Mouse (Mus musculus): ENCODE results near the gene Gm21671. TPM values are rescaled to one million over a fixed set of nuclear protein-coding genes. Genes with fewer than 3 reads are reported as not detected.
"Not testable (repeated sequence)": the region's sequence is repeated elsewhere in the genome, so short reads cannot be mapped to it uniquely, and the experiment has no call there.

Gm21671 gene
- polyA plus RNA-seq (2012; rRNA removed): 0.49 and 0.73 TPM in 2 replicates

- H3K4me1 ChIP-seq (ENCODE audit: control insufficient read depth, insufficient read depth, low read length): not testable (repeated sequence)
Observed at GRCm38 (mm10) chr5:25954317-25954716, at the start of gene Gm21671. Gm21671 (minus strand) TSS chr5:25954417.

GRCm38 (mm10) chr5:25988550-25988949 lies 34.3 kb upstream of the Gm21671 start, which contains the start of gene Gm21698:
Gm21698 (minus strand) TSS chr5:25988650.
- not testable (repeated sequence) for H3K36me3 ChIP-seq (ENCODE audit: control insufficient read depth, insufficient read depth, low read length); H3K4me1 ChIP-seq (ENCODE audit: control insufficient read depth, insufficient read depth, low read length); H3K27me3 ChIP-seq (ENCODE audit: control insufficient read depth, insufficient read depth, low read length); H3K27ac ChIP-seq (ENCODE audit: control insufficient read depth, insufficient read depth, low read depth, low read length)
- peak within 1 kb of the TSS; percentile 29; the same call in 1 of the 2 replicates for H3K4me3 ChIP-seq (ENCODE audit: control insufficient read depth, low read depth, low read length)

More at GRCm38 (mm10) chr5:25954317-25954716, at the start of gene Gm21671:
- H3K27me3 ChIP-seq (ENCODE audit: control insufficient read depth, insufficient read depth, low read length); H3K27ac ChIP-seq (ENCODE audit: control insufficient read depth, insufficient read depth, low read depth, low read length); H3K36me3 ChIP-seq (ENCODE audit: control insufficient read depth, insufficient read depth, low read length): not testable (repeated sequence)
- H3K4me3 ChIP-seq (ENCODE audit: control insufficient read depth, low read depth, low read length): 0 out of 2 replicates have a peak within 1 kb of the TSS, but pooled peaks have one; percentile 15

GRCm38 (mm10) chr5:25972563-25972962 lies 18.3 kb upstream of the Gm21671 start, which contains the start of gene Gm21680:
Gm21680 (minus strand) TSS chr5:25972663.
- not testable (repeated sequence) for H3K4me3 ChIP-seq (ENCODE audit: control insufficient read depth, low read depth, low read length); H3K36me3 ChIP-seq (ENCODE audit: control insufficient read depth, insufficient read depth, low read length); H3K27me3 ChIP-seq (ENCODE audit: control insufficient read depth, insufficient read depth, low read length); H3K27ac ChIP-seq (ENCODE audit: control insufficient read depth, insufficient read depth, low read depth, low read length); H3K4me1 ChIP-seq (ENCODE audit: control insufficient read depth, insufficient read depth, low read length)

GRCm38 (mm10) chr5:25957050-25957449 lies 2.8 kb upstream of the Gm21671 start:
- H3K27ac ChIP-seq (ENCODE audit: control insufficient read depth, insufficient read depth, low read depth, low read length); H3K4me1 ChIP-seq (ENCODE audit: control insufficient read depth, insufficient read depth, low read length); H3K36me3 ChIP-seq (ENCODE audit: control insufficient read depth, insufficient read depth, low read length); H3K4me3 ChIP-seq (ENCODE audit: control insufficient read depth, low read depth, low read length); H3K27me3 ChIP-seq (ENCODE audit: control insufficient read depth, insufficient read depth, low read length): not testable (repeated sequence)

GRCm38 (mm10) chr5:25956611-25957010 lies 2.4 kb upstream of the Gm21671 start:
- not testable (repeated sequence) for H3K36me3 ChIP-seq (ENCODE audit: control insufficient read depth, insufficient read depth, low read length); H3K4me1 ChIP-seq (ENCODE audit: control insufficient read depth, insufficient read depth, low read length); H3K27ac ChIP-seq (ENCODE audit: control insufficient read depth, insufficient read depth, low read depth, low read length); H3K27me3 ChIP-seq (ENCODE audit: control insufficient read depth, insufficient read depth, low read length)
- H3K4me3 ChIP-seq (ENCODE audit: control insufficient read depth, low read depth, low read length): peak overlapping the region; percentile 32

- not testable (repeated sequence) for H3K27ac ChIP-seq (ENCODE audit: control insufficient read depth, insufficient read depth, low read depth, low read length); H3K27me3 ChIP-seq (ENCODE audit: control insufficient read depth, insufficient read depth, low read length); H3K4me1 ChIP-seq (ENCODE audit: control insufficient read depth, insufficient read depth, low read length); H3K4me3 ChIP-seq (ENCODE audit: control insufficient read depth, low read depth, low read length); H3K36me3 ChIP-seq (ENCODE audit: control insufficient read depth, insufficient read depth, low read length)
Observed at GRCm38 (mm10) chr5:25945391-25945790, 8.8 kb downstream of the Gm21671 start.

- not testable (repeated sequence) for H3K36me3 ChIP-seq (ENCODE audit: control insufficient read depth, insufficient read depth, low read length); H3K27me3 ChIP-seq (ENCODE audit: control insufficient read depth, insufficient read depth, low read length); H3K4me1 ChIP-seq (ENCODE audit: control insufficient read depth, insufficient read depth, low read length); H3K27ac ChIP-seq (ENCODE audit: control insufficient read depth, insufficient read depth, low read depth, low read length)
- H3K4me3 ChIP-seq (ENCODE audit: control insufficient read depth, low read depth, low read length): peak within 1 kb of the TSS; percentile 68
Observed at GRCm38 (mm10) chr5:25942281-25942680, 11.9 kb downstream of the Gm21671 start, which contains the start of gene Gm21663. Gm21663 (minus strand) TSS chr5:25942381.

Other genes with a start within 250 kb of the Gm21671 start
- 16.2 and 17.7 TPM in 2 replicates for gene Xrcc2, start 248.6 kb downstream of the Gm21671 start, polyA plus RNA-seq (2012; rRNA removed)
- 1.7 and 2.0 TPM in 2 replicates for gene Actr3b, start 194.4 kb downstream of the Gm21671 start, polyA plus RNA-seq (2012; rRNA removed)
- gene Gm21663, start 12.0 kb downstream of the Gm21671 start, polyA plus RNA-seq (2012; rRNA removed): 2.6 and 4.1 TPM in 2 replicates
- 0.57 and 0.96 TPM in 2 replicates for gene Gm21680, start 18.2 kb upstream of the Gm21671 start, polyA plus RNA-seq (2012; rRNA removed)
- gene Gm21698, start 34.2 kb upstream of the Gm21671 start, polyA plus RNA-seq (2012; rRNA removed): 1.6 and 2.1 TPM in 2 replicates
- 0.90 and 1.2 TPM in 2 replicates for gene Gm1979, start 50.4 kb upstream of the Gm21671 start, polyA plus RNA-seq (2012; rRNA removed)
- gene Gm5862, start 68.5 kb upstream of the Gm21671 start, polyA plus RNA-seq (2012; rRNA removed): 1.6 and 2.3 TPM in 2 replicates
- gene Speer4a, start 85.1 kb upstream of the Gm21671 start, polyA plus RNA-seq (2012; rRNA removed): 1.4 and 1.7 TPM in 2 replicates
- 1.2 and 1.8 TPM in 2 replicates for gene Gm7347, start 104.2 kb upstream of the Gm21671 start, polyA plus RNA-seq (2012; rRNA removed)
- 0.61 and 0.96 TPM in 2 replicates for gene Gm10471, start 134.9 kb upstream of the Gm21671 start, polyA plus RNA-seq (2012; rRNA removed)
- gene 5031410I06Rik, start 150.9 kb upstream of the Gm21671 start, polyA plus RNA-seq (2012; rRNA removed): 1.8 and 2.2 TPM in 2 replicates
- gene Gm10220, start 167.0 kb upstream of the Gm21671 start, polyA plus RNA-seq (2012; rRNA removed): 2.3 and 2.8 TPM in 2 replicates